Mouse (Mus musculus) limb, embryonic 11.5 days (tissue): ENCODE results near the gene Slc12a8. TPM values are rescaled to one million over a fixed set of nuclear protein-coding genes. Genes with fewer than 3 reads are reported as not detected.

Experiments
- ATAC-seq: fragments of 200-750 bp; cut with Nextera tagmentation; 2 replicates; pipeline ENCODE4 v1.8.0; 2017; ENCODE audit warnings: low read depth; ENCODE audit not compliant: insufficient number of reproducible peaks, low FRiP score, low TSS enrichment
- DNase-seq: peaks from one replicate; pipeline ENCODE4 v3.0.0-alpha.2; 2015; ENCODE audit warnings: low spot score
- H3K27ac ChIP-seq: fragments of 300-500 bp; sonication (generic); replicated peaks from 2 replicates; pipeline ENCODE4 v1.5.1; 2014; ENCODE audit warnings: low read depth, mild to moderate bottlenecking, low read length
- H3K27me3 ChIP-seq: fragments of 300-500 bp; sonication (generic); 2 replicates; pipeline ENCODE4 v1.6.1; 2014; ENCODE audit warnings: mild to moderate bottlenecking, low read length, mixed read lengths; ENCODE audit not compliant: control insufficient read depth, insufficient read depth
- H3K36me3 ChIP-seq: fragments of 300-500 bp; sonication (generic); 2 replicates; pipeline ENCODE4 v1.6.1; 2014; ENCODE audit warnings: mild to moderate bottlenecking, low read length, moderate library complexity, mixed read lengths; ENCODE audit not compliant: control insufficient read depth, insufficient read depth
- H3K4me1 ChIP-seq: fragments of 300-500 bp; sonication (generic); 2 replicates; pipeline ENCODE4 v1.6.1; 2014; ENCODE audit warnings: low read length, mixed read lengths; ENCODE audit not compliant: control insufficient read depth, insufficient read depth
- H3K4me2 ChIP-seq: fragments of 300-500 bp; sonication (generic); 2 replicates; pipeline ENCODE4 v1.6.1; 2014; ENCODE audit warnings: low read depth, mild to moderate bottlenecking, moderate library complexity; ENCODE audit not compliant: severe bottlenecking
- H3K4me3 ChIP-seq: fragments of 300-500 bp; sonication (generic); 2 replicates; pipeline ENCODE4 v1.5.1; 2014; ENCODE audit warnings: low read depth, low read length
- H3K9ac ChIP-seq: fragments of 300-500 bp; sonication (generic); 2 replicates; pipeline ENCODE4 v1.6.1; 2014; ENCODE audit warnings: mild to moderate bottlenecking, low read length
- H3K9me3 ChIP-seq: fragments of 300-500 bp; sonication (generic); 2 replicates; pipeline ENCODE4 v1.6.1; 2016; ENCODE audit warnings: low read length; ENCODE audit not compliant: control insufficient read depth
- WGBS: fragments of 180-500 bp; shearing (Covaris S2); extraction: QIAGEN DNeasy Blood & Tissue Kit; methylation state at CpG from one replicate; pipeline ENCODE4 v1.1.7; 2014; 5-methylcytosine and 5-hydroxymethylcytosine counted together
- polyA plus RNA-seq: library from polyadenylated mRNA; unstranded; fragments of >200 nt; fragmentation: Nextera tagmentation; extraction: Ambion mirVana; gene quantifications from 2 replicates; pipeline ENCODE4 v1.2.1, GENCODE M21; 2014

Slc12a8 gene
- polyA plus RNA-seq, 1 experiment from 2014 or later: 0.49 TPM

DNA sequence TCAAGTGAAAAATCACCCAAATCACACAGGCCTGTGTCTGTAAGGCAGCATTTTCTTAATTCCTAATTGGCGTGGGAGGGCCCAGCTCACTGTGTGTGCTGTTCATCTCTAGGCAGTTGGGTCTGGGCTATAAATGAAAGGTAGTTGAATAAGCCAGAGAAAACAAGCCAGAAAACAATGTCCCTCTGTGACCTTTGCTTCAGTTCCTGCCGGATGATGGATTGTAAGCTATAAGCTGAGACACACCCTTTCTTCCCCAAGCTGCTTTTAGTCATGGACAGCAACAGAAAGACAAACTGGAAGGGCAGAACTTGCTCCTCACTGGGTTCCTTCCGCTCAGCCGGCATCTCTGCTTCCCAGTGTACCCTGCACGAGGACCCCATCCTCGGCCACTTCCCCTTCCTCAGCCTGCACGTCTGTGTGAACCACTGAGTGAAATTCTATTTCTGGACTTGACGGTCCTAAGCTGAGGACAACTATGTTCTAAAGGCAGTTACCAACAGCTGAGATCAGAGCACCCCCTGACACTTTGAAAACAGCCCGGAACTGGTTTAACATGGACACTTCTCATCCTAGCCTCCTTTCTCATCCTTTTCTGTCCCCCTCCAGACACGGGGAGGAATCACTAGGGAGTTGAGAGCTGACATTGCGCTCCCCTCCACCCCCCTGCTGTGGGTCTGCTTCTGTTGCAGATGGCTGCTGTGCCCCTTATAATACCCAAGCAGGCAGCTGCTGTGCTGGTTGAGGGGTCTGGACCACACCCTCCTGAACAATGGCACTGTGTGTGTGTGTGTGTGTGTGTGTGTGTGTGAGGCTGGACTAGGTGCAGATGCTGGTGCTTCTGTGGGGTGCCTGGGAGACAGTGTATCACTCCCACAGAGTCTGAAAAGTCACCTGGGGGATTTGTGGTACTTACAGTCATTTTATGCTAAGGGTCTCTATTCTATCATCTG is 12.7 kb downstream of the Slc12a8 start:
- no peaks in the 10 kb centered on the region; the same call in 1 of the 2 replicates for H3K9me3 ChIP-seq
- ATAC-seq (no peak), DNase-seq (no peak)
- H3K36me3 ChIP-seq: no peaks in the 10 kb centered on the region
- WGBS: 73% methylated on average over 11 of the region's 11 CpGs
- H3K27me3 ChIP-seq: no peaks in the 10 kb centered on the region
- no peak overlapping the region for H3K27ac ChIP-seq
- no peak overlapping the region for H3K4me3 ChIP-seq
- H3K9ac ChIP-seq: no peak overlapping the region
- H3K4me2 ChIP-seq: no peak overlapping the region
- H3K4me1 ChIP-seq: peaks cover 4% of the 10 kb centered on the region; the same call in 1 of the 2 replicates

DNA sequence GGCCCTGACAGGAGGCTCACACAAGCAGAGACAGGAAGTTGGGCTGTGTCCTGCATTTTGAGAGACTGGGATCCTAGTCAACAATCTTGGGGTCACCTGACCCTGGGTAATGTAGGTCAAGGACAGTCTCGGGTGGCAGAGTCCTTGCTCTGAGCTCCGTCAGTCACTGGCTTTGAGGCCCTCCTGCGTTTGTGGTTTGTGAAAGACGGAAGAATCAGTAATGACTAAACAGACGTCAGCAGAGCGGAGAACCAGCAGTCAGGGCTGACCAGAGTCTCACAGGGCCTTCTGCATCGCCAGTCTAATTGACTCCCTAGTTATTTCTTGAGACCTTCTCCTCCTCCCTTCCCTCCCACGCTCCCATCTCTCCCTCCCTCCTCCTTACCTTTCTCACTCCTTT is 14.1 kb downstream of the Slc12a8 start:
- no peak overlapping the region for H3K27ac ChIP-seq
- DNase-seq (no peak), ATAC-seq (no peak)
- H3K4me1 ChIP-seq: peaks cover 4% of the 10 kb centered on the region; the same call in 1 of the 2 replicates
- no peaks in the 10 kb centered on the region for H3K27me3 ChIP-seq
- H3K36me3 ChIP-seq: no peaks in the 10 kb centered on the region
- 86% methylated on average over 8 of the region's 8 CpGs for WGBS
- H3K9ac ChIP-seq: no peak overlapping the region
- no peak overlapping the region for H3K4me3 ChIP-seq
- H3K4me2 ChIP-seq: no peak overlapping the region
- H3K9me3 ChIP-seq: no peaks in the 10 kb centered on the region; the same call in 1 of the 2 replicates

DNA sequence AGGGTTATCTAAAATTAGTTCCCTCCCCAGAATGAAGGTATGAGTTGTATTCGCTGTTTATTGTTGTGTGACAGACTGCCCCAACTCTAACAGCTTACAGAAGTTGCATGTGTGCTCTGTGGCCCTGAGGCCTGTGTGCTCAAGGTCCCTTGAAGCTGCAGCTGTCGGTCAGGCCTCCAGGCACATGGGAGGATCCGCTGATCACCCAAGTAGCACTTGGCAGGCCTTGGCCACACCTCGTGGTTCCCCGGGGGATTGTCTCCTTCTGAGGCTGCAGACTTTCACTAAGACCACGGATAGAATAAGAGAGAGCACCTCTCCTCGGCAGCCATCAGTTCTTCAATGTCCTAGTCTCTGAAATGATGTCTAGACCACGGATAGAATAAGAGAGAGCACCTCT is 19.3 kb downstream of the Slc12a8 start:
- no peak overlapping the region for H3K9ac ChIP-seq
- no peaks in the 10 kb centered on the region for H3K9me3 ChIP-seq
- no peak overlapping the region for H3K4me3 ChIP-seq
- ATAC-seq: no peak
- no peaks in the 10 kb centered on the region for H3K27me3 ChIP-seq
- no peaks in the 10 kb centered on the region; the same call in 1 of the 2 replicates for H3K4me1 ChIP-seq
- H3K36me3 ChIP-seq: no peaks in the 10 kb centered on the region
- DNase-seq: no peak
- 77% methylated on average over 8 of the region's 8 CpGs for WGBS
- H3K27ac ChIP-seq: no peak overlapping the region
- no peak overlapping the region for H3K4me2 ChIP-seq

DNA sequence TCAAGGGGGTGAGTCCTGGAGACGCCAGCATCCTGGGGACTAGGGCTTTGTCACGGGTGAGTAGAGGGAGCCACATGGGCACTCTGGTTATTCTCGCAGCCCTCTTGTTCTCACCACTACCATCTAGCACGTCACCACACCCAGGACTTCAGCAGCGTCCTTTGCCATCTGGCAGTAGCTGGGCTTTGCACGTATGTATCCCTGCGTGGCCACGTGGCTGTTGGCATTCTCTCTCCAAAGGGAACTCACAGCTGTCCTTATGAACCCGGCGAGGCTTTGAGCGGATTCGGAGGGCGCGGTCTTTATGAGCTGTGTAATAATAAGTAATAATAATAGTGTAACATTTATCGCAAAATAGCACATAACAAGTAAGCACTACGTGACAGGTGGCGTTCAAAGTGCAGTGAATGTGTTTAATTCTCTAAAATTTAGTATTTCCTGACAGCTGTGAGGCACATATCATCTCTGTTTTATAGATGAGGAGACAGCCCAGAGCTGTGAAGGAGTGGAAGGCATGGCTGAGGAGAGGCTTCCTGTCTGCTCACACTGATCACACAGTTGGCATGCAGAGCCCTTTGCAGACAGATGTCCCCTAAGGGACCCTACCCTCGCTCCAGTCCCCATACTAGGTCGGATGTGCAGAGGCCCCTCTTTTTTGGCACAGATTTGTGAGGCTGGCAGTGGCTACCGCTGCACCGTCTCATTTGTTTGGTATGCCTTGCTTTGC is 20.5 kb downstream of the Slc12a8 start:
- Histone ChIP-seq H3K27ac (no peak overlapping the region), H3K9me3 (no peaks in the 10 kb centered on the region)
- 87% methylated on average over 21 of the region's 21 CpGs for WGBS

DNA sequence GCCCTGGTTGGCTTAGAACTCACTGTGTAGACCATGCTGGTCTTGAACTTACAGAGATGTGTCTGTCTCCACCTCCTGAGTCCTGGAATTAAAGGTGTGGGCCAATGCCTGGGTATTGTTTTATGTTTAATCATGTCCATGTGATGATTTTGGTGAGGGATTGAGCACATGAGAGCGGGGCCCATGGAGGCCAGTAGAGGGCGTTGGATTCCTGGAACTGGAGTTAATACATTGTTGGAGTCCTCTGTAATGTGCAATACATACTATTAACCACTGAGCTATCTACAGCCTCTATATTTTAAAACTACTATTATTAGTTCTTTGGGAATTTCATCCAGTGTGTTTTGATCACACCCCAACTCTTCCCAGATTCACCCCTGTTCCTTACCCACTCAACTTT is 27.2 kb downstream of the Slc12a8 start:
- WGBS: 92% methylated on average over 2 of the region's 2 CpGs
- no peak for DNase-seq
- H3K36me3 ChIP-seq: no peaks in the 10 kb centered on the region
- no peaks in the 10 kb centered on the region for H3K9me3 ChIP-seq
- H3K4me1 ChIP-seq: no peaks in the 10 kb centered on the region
- H3K27me3 ChIP-seq: no peaks in the 10 kb centered on the region
- no peak overlapping the region for H3K9ac ChIP-seq
- no peak for ATAC-seq
- no peak overlapping the region for H3K4me3 ChIP-seq
- H3K27ac ChIP-seq: no peak overlapping the region
- no peak overlapping the region for H3K4me2 ChIP-seq

More for the DNA sequence above, 20.5 kb downstream of the Slc12a8 start:
- Histone ChIP-seq H3K9ac (no peak overlapping the region), H3K36me3 (no peaks in the 10 kb centered on the region), H3K27me3 (no peaks in the 10 kb centered on the region), H3K4me2 (no peak overlapping the region), H3K4me3 (no peak overlapping the region), H3K4me1 (no peaks in the 10 kb centered on the region; the same call in 1 of the 2 replicates)
- ATAC-seq: no peak
- DNase-seq: no peak

DNA sequence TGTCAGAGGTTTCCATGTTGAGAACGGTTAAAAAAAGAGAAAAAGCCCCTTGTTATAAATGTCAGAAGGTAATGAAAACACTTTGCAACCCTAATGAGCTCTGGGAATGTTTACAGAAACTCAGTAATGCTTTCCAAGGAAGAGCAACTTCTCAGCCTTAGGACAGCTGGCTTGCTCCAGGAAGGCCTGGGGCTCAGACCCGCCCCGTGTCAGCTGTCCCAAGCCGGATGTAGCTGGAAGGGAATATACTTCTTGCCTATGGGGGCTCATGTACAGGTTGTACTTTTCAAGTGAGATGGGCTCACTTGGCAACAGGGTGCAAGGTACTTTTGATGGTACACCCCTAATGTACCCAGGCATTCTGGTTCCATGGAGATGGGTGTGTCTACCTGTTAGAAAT is 28.4 kb downstream of the Slc12a8 start:
- DNase-seq (no peak), ATAC-seq (no peak)
- Histone ChIP-seq H3K4me1 (no peaks in the 10 kb centered on the region), H3K9ac (no peak overlapping the region), H3K9me3 (no peaks in the 10 kb centered on the region), H3K4me3 (no peak overlapping the region), H3K4me2 (no peak overlapping the region), H3K27me3 (no peaks in the 10 kb centered on the region), H3K27ac (no peak overlapping the region), H3K36me3 (no peaks in the 10 kb centered on the region)
- WGBS: 84% methylated on average over 4 of the region's 4 CpGs

DNA sequence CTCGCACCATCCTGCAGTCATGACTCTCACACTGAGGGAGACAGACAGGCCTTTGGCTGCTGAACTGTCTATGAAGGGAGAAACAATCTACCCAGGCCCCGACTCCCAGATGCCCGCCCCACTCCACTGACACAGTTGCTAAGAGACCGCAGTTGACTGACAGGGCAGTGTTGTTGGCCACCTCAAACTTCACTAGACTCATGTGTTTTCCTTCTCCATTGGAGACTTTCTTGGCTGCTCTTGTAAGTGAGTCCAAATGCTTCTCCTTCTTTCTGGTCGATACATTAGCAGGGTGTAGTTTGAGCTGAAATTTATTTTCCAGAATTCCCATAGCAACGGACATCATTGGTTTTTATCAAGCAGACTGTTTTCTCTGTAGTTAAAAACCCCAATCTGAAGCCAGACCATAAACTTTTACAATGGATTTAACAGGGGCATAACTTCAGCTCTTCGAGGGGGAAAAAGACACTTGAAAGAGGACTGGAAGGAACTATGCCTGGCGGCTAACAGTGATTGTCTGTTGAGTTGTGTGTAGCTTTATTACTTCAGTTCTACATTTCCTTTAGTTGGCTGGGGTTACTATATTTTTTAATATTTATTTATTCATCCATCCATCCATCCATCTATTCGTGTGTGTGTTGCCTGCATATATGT is 36.7 kb downstream of the Slc12a8 start:
- H3K9me3 ChIP-seq: no peaks in the 10 kb centered on the region
- no peaks in the 10 kb centered on the region for H3K36me3 ChIP-seq
- H3K27ac ChIP-seq: no peak overlapping the region
- H3K4me1 ChIP-seq: peaks cover 3% of the 10 kb centered on the region; the same call in 1 of the 2 replicates
- DNase-seq (no peak), ATAC-seq (no peak)
- no peak overlapping the region for H3K4me3 ChIP-seq
- no peak overlapping the region for H3K4me2 ChIP-seq
- WGBS: 49% methylated on average over 9 of the region's 9 CpGs
- H3K9ac ChIP-seq: no peak overlapping the region
- H3K27me3 ChIP-seq: no peaks in the 10 kb centered on the region

DNA sequence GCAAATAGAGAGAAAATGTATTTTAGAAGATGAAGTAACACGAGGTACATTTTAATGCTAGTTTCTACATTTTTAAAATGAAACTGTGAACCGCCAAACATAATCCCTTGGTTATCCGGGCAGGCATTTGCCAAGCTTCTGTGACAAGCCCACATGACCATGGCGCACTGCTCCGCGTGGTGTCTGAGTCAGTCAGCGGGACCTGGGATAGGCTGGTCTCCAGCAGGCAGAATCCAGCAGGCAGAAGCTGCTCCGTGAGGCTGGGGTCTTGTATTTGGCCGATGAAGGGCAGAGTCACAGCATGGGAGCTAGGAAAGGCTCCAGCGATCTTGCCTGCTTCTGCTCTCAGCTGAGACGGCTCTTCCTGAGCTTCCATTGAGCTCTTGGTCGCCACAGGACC is 41.0 kb downstream of the Slc12a8 start:
- H3K36me3 ChIP-seq: no peaks in the 10 kb centered on the region
- H3K27me3 ChIP-seq: no peaks in the 10 kb centered on the region
- no peak for DNase-seq
- H3K9ac ChIP-seq: no peak overlapping the region
- no peaks in the 10 kb centered on the region for H3K9me3 ChIP-seq
- no peak overlapping the region for H3K27ac ChIP-seq
- H3K4me3 ChIP-seq: no peak overlapping the region
- 85% methylated on average over 12 of the region's 12 CpGs for WGBS
- no peak for ATAC-seq
- peaks cover 5% of the 10 kb centered on the region; the same call in 1 of the 2 replicates for H3K4me1 ChIP-seq
- no peak overlapping the region for H3K4me2 ChIP-seq
